Mouse (Mus musculus): ENCODE measurements around the gene Nfib. TPM values are rescaled to one million over a fixed set of nuclear protein-coding genes. Genes with fewer than 3 reads are reported as not detected.

The Nfib gene
- polyA plus RNA-seq, 1 experiment: 3.9 TPM

DNA sequence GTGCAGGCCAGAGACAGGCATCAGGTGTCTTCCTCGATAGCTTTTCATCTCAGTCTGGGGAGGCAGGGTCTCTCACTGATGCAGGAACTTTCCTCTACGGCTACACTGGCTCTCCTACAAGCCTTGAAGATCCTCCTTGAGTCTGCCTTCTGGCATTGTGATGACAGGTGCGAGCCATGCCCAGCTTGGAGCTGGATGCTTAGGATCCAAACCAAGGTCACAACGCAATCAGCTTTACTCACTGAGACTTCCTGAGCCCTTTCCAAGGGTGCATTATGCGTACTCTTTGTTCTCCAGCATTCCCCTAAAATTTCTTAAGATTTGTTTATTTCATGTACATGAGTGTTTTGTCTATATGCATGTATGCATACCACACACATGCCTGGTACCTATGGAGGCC lies 299.8 kb downstream of the Nfib start:
- no peak for DNase-seq
- no peaks in the 10 kb centered on the region for H3K4me1 ChIP-seq (replicated peaks; ENCODE audit: control insufficient read depth, insufficient read depth, low read length)
- WGBS: 90% methylated on average over 5 of the region's 5 CpGs
- H3K27me3 ChIP-seq (ENCODE audit: control insufficient read depth, insufficient read depth, low read length): no peaks in the 10 kb centered on the region
- no peak overlapping the region for H3K27ac ChIP-seq (ENCODE audit: control insufficient read depth, insufficient read depth, low read length)
- no peak overlapping the region for H3K4me3 ChIP-seq (ENCODE audit: control insufficient read depth, insufficient read depth, low read length)
- TF ChIP-seq POLR2A (IDR thresholded peaks at IDR 0.05; ENCODE audit: control insufficient read depth, extremely low read depth, insufficient read depth, low read length, poor library complexity) (no peak), CTCF (IDR thresholded peaks at IDR 0.05; ENCODE audit: borderline replicate concordance, control insufficient read depth, extremely low read depth, insufficient read depth, low read length, poor library complexity) (no peak)
- H3K36me3 ChIP-seq (ENCODE audit: control insufficient read depth, insufficient read depth, low read length): no peaks in the 10 kb centered on the region

DNA sequence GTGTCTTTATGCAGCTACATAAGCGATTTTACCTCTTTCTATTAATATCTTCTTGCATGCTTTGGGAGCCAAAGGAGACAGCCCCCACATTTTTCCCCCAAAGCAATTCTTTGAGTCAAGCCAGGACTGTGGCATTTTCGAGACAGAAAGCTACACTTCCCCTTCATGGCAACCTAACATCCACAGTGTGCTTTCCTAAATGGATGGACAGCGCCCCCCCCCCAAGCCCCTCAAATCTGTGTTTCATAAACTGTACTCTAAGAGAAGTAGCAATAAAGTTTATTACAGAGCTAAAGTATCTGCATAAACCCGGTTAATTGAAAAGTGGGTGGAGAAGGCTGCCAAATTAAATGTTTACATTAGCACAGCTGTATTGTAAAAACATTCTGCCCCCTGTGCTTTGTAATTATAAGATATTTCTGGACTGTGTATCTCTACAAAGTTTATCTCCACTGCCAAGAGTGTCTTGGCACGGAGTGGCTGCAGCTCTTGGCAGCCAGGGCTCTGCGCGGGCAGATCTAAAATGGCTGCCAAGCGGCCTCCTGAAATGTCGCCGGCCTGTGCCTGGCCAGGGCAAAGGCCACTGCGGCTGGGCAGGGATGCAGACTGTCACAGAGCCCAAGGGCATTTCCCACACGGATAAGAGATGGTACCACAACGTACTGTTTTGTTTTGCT lies 301.4 kb downstream of the Nfib start:
- 87% methylated on average over 13 of the region's 13 CpGs for WGBS
- Histone ChIP-seq H3K27me3 (ENCODE audit: control insufficient read depth, insufficient read depth, low read length) (no peaks in the 10 kb centered on the region), H3K36me3 (ENCODE audit: control insufficient read depth, insufficient read depth, low read length) (no peaks in the 10 kb centered on the region), H3K4me1 (replicated peaks; ENCODE audit: control insufficient read depth, insufficient read depth, low read length) (no peaks in the 10 kb centered on the region), H3K27ac (ENCODE audit: control insufficient read depth, insufficient read depth, low read length) (no peak overlapping the region), H3K4me3 (ENCODE audit: control insufficient read depth, insufficient read depth, low read length) (no peak overlapping the region)
- TF ChIP-seq CTCF (IDR thresholded peaks at IDR 0.05; ENCODE audit: borderline replicate concordance, control insufficient read depth, extremely low read depth, insufficient read depth, low read length, poor library complexity): no peak
- no peak for TF ChIP-seq POLR2A (IDR thresholded peaks at IDR 0.05; ENCODE audit: control insufficient read depth, extremely low read depth, insufficient read depth, low read length, poor library complexity)
- no peak for DNase-seq

DNA sequence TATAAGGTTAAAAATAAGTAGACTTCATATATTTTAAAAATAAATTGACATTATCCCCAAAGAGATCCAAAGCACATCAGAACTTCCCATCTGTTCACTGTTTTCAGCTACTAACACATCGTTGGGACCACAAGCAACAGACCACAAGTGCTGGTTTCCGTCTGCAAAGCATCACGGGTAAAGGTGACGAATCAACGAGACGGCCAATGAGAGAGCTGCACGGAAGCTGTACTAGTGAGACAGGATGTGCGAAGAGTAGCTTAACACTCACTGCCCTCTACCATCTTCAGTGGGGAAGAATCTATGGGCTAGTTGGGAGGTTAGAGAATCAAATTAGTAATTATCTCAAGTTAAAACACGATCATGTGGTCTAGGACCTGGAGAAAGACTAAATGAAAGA lies 302.9 kb downstream of the Nfib start:
- TF ChIP-seq CTCF (IDR thresholded peaks at IDR 0.05; ENCODE audit: borderline replicate concordance, control insufficient read depth, extremely low read depth, insufficient read depth, low read length, poor library complexity) (no peak), POLR2A (IDR thresholded peaks at IDR 0.05; ENCODE audit: control insufficient read depth, extremely low read depth, insufficient read depth, low read length, poor library complexity) (no peak)
- H3K27me3 ChIP-seq (ENCODE audit: control insufficient read depth, insufficient read depth, low read length): no peaks in the 10 kb centered on the region
- 86% methylated on average over 9 of the region's 9 CpGs for WGBS
- H3K4me3 ChIP-seq (ENCODE audit: control insufficient read depth, insufficient read depth, low read length): no peak overlapping the region
- H3K4me1 ChIP-seq (replicated peaks; ENCODE audit: control insufficient read depth, insufficient read depth, low read length): no peaks in the 10 kb centered on the region
- H3K27ac ChIP-seq (ENCODE audit: control insufficient read depth, insufficient read depth, low read length): no peak overlapping the region
- H3K36me3 ChIP-seq (ENCODE audit: control insufficient read depth, insufficient read depth, low read length): no peaks in the 10 kb centered on the region
- DNase-seq: no peak

DNA sequence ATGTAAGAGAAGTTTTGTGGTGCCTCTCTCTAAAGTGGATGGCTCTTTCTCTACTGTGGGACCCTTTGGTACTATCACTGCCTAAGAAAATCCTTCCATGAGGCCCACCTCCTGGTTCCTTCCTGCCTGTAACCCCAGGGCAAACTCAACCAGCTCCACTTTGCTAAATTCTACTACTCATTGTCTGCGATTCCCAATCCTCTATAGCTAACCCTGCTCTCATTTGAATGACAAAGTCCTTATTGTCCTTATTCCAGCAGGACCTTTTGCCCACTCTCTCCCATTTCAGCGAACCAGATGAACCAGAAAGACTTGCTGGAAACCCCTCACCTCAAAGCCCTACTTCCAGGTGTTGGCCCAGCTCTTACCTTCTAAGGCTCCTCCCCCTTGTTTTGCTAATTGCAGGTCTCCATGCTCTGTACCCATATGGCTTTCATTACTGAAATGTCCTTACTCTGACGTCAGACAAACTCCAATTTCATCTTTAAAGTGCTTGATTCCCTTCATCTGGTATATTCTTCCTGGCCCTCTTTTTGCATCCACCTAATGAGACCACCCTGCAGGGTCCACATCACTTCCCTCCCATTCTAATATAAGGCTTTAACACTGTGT lies 304.0 kb downstream of the Nfib start:
- H3K27ac ChIP-seq (ENCODE audit: control insufficient read depth, insufficient read depth, low read length): no peak overlapping the region
- DNase-seq: no peak
- TF ChIP-seq CTCF (IDR thresholded peaks at IDR 0.05; ENCODE audit: borderline replicate concordance, control insufficient read depth, extremely low read depth, insufficient read depth, low read length, poor library complexity): no peak
- no peak for TF ChIP-seq POLR2A (IDR thresholded peaks at IDR 0.05; ENCODE audit: control insufficient read depth, extremely low read depth, insufficient read depth, low read length, poor library complexity)
- no peaks in the 10 kb centered on the region for H3K4me1 ChIP-seq (replicated peaks; ENCODE audit: control insufficient read depth, insufficient read depth, low read length)
- H3K27me3 ChIP-seq (ENCODE audit: control insufficient read depth, insufficient read depth, low read length): no peaks in the 10 kb centered on the region
- WGBS: 83% methylated on average over 3 of the region's 3 CpGs
- H3K4me3 ChIP-seq (ENCODE audit: control insufficient read depth, insufficient read depth, low read length): no peak overlapping the region
- H3K36me3 ChIP-seq (ENCODE audit: control insufficient read depth, insufficient read depth, low read length): no peaks in the 10 kb centered on the region

DNA sequence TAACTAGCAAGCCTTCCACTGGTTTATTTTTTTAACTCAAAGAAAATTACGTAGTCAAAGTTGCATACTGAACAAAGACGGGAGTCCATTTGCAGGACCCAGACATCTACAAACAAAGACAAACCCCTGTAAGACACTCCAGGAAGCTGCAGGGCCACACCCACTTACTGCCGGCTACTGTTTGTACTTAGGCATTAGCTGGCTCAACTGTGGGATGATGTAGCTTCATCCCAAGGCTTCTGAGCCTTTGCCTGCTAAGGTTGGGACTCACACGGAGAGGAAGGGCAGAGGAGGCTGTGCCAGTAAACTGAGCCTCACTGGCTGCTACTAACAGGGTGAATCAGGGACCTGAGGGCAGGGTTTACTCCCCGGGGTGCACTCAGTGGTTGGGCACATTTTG lies 305.0 kb downstream of the Nfib start:
- Histone ChIP-seq H3K27ac (ENCODE audit: control insufficient read depth, insufficient read depth, low read length) (no peak overlapping the region), H3K27me3 (ENCODE audit: control insufficient read depth, insufficient read depth, low read length) (no peaks in the 10 kb centered on the region), H3K4me1 (replicated peaks; ENCODE audit: control insufficient read depth, insufficient read depth, low read length) (no peaks in the 10 kb centered on the region), H3K36me3 (ENCODE audit: control insufficient read depth, insufficient read depth, low read length) (no peaks in the 10 kb centered on the region), H3K4me3 (ENCODE audit: control insufficient read depth, insufficient read depth, low read length) (no peak overlapping the region)
- no peak for TF ChIP-seq POLR2A (IDR thresholded peaks at IDR 0.05; ENCODE audit: control insufficient read depth, extremely low read depth, insufficient read depth, low read length, poor library complexity)
- TF ChIP-seq CTCF (IDR thresholded peaks at IDR 0.05; ENCODE audit: borderline replicate concordance, control insufficient read depth, extremely low read depth, insufficient read depth, low read length, poor library complexity): no peak
- WGBS: 60% methylated on average over 5 of the region's 5 CpGs
- DNase-seq: no peak

DNA sequence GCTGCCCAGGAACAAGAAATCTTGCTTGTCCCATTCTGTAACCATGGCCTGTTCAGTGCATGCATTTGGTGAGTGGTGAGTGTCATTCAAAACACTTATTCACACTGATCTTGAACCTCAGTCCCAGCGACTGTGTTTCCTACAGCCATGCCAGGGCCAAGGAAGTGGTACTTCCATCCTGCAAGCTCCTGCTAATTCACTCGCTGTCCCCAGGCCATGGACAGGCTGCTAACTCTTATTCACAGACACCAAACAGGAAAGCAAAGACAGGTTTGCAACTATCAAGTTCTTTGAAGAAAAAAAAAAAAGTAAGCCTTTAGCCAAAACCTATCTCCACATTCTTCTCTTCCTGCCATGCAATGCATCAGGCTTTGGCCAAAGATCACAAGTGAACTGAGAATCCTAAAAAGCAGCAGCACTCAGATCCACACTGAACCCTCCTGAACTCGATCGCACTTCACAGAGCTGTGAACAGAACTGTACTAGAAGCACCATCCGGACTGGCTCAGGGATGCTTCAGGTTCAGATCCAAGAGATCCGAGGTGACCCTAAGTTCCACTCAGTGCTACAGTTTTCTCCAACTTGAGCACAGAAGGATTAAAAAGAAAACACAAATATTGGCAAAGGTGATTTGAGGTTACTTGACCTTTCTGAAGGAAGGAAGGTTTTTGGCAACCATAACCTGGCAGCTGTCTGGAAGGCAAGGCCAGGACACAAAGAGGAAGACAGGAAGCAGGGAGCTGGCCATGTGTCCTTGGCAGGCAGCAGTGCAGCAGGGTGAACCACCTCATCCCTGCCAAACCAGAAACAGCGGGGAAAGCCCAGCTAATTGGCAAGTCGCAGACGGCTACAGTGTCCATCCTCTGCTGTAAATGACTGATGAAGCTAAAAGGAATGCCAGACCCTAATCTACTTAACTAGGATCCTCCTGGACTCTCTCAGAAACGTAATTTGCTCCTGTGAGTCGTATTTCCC lies 305.9 kb downstream of the Nfib start:
- no peaks in the 10 kb centered on the region for H3K27me3 ChIP-seq (ENCODE audit: control insufficient read depth, insufficient read depth, low read length)
- no peak overlapping the region for H3K27ac ChIP-seq (ENCODE audit: control insufficient read depth, insufficient read depth, low read length)
- no peaks in the 10 kb centered on the region for H3K36me3 ChIP-seq (ENCODE audit: control insufficient read depth, insufficient read depth, low read length)
- 81% methylated on average over 11 of the region's 11 CpGs for WGBS
- no peak overlapping the region for H3K4me3 ChIP-seq (ENCODE audit: control insufficient read depth, insufficient read depth, low read length)
- TF ChIP-seq CTCF (IDR thresholded peaks at IDR 0.05; ENCODE audit: borderline replicate concordance, control insufficient read depth, extremely low read depth, insufficient read depth, low read length, poor library complexity): no peak
- TF ChIP-seq POLR2A (IDR thresholded peaks at IDR 0.05; ENCODE audit: control insufficient read depth, extremely low read depth, insufficient read depth, low read length, poor library complexity): no peak
- no peak for DNase-seq
- H3K4me1 ChIP-seq (replicated peaks; ENCODE audit: control insufficient read depth, insufficient read depth, low read length): no peaks in the 10 kb centered on the region

Data from thymus, adult 2 months (tissue).